Mouse (Mus musculus) C2C12 (cell line): ENCODE measurements at regions not wholly inside any gene's neighbourhood (a gene's known extent, or its start where the extent isn't known, plus 50 kb on each side); places are given as distances from the start of the nearest gene placed in this dataset.

Experiments
- CEBPB ChIP-seq: IDR thresholded peaks from one replicate; pipeline ENCODE4 v1.6.1; 2011; ENCODE audit warnings: low read depth, mild to moderate bottlenecking, control low read depth, moderate library complexity
- CTCF ChIP-seq: IDR thresholded peaks from one replicate; pipeline ENCODE4 v1.5.1; 2011; ENCODE audit not compliant: control insufficient read depth, insufficient read depth, insufficient read length
- MAX ChIP-seq: IDR thresholded peaks from one replicate; pipeline ENCODE4 v1.6.1; 2011; ENCODE audit warnings: mild to moderate bottlenecking, control low read depth
- MYOD1 ChIP-seq: IDR thresholded peaks from one replicate; pipeline ENCODE4 v1.6.1; 2011; ENCODE audit warnings: low read depth; ENCODE audit not compliant: control insufficient read depth, insufficient read length
- USF1 ChIP-seq: IDR thresholded peaks from one replicate; pipeline ENCODE4 v1.6.1; 2011; ENCODE audit warnings: low read depth, mild to moderate bottlenecking, control low read depth, moderate library complexity

DNA sequence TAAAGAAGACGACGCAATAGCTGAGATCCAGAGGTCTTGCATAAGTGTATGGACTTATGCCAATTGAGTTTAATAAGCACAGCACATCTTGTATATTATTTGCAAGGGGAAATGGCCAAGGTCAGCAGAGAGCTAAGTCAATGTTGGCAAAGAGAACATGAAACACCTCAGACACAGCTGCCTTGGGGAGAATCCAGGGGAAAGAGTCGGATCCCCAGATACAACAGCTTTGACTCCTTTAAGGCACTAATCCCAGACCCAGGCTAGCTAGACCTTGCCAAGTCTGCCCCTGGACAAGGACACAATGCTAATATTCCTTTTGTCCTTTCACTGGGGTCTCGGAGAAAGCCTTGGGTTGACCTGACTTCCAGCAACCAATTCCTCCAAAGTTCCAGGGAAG, 438.2 kb upstream of the Kazn start:
- no peak for TF ChIP-seq CTCF
- no peak for TF ChIP-seq CEBPB
- TF ChIP-seq USF1: no peak
- no peak for TF ChIP-seq MAX
- TF ChIP-seq MYOD1: no peak
